Mouse (Mus musculus): ENCODE data around the gene Trio.

Trio gene

DNA sequence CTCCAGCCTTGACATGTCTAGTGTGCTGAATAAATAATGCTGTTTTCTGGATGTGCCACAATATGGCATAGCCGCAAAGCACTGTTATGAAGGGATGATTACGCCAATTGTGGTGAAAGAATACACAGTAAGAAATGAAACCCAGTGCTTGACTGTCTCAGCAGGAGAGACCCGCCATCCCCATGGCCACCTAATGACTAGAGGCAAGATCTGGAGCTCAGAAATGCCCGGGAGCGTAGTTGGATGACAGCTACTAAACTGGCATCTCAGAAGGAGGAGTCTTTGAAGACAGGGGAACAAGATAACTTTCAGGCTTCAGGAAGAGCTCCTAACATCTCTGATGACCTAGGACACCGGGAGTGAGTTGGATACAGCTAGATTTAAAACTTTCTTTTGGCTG lies 12.0 kb upstream of the Trio start:
- no peak for DNase-seq (ENCODE audit: low read depth, low spot score)

DNA sequence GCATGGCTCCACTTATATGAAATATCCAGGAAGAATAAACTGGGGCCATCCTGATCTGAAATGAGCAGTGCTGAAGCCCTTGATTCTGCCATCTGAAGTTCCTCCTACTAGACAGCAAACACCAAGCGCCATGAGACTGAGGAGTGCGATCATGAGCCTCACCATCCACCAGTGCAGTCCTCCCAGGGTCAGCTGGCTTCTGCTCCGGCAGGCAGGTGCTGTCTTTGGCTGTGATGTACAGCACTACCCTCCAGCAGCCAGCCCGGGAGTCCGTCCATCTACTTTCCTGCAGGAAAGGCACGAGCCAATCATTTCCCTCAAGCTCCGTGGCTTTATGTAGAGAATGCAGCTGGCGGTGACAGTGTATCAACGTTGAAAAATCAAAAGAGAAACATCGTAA lies 10.0 kb upstream of the Trio start:
- no peak for DNase-seq (ENCODE audit: low read depth, low spot score)

DNA sequence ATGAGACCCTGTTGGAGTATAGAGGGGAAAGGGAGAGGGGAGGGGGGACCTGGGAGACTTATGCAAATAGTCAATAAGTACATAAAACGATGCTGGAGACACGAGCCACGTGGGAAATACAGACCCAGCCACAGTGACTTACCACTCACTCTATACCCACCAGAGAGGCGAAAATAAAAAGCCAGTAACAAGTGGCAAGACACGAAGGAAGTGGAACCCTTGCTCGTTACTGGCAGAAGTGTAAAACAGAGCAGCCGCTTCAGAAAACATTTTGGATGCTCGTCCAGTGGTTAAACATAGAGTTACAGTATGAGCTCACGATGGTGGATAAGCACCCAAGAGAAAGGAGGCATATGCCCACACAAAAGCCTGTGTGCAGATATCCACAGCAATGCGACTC lies 9.0 kb upstream of the Trio start:
- no peak for DNase-seq (ENCODE audit: low read depth, low spot score)

DNA sequence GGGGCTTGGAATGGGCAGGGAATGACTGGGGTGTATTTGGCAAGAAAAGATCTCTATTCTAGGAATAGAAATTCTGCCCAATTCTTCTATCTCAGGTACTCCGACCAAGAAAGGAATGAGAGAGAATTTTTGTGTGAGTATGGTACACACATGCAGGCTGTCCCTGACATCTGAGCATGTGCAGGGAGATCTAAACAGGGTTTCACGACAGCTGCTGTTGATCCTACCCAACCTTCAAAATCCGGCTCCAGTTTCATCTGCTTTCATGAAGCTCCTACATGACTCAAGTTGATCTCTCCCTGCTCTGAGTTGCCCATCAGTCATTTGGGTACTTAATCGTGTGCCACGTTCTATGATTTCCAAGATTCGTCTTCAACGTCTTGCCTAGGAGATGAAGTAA lies 3.7 kb upstream of the Trio start:
- DNase-seq (ENCODE audit: low read depth, low spot score), result no peak

DNA sequence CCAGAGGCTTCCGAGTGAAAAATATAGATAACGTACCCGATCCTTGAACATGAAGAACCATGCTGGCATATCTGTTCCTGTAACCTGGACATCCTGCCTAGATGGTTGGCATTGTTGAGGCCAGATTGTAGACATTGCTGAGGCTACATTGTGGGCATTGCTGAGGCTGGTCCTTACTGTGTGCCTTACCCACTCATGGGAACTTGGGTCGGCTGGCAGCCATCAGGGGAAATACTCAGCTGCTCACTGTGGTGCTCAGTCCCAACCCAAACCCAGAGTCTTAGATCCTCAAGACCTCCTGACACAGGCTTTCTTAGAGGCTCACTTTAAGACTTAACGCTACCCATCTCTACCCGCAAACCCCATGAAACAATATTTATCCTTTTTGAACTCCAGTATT lies 2.9 kb upstream of the Trio start:
- no peak for DNase-seq (ENCODE audit: low read depth, low spot score)

DNA sequence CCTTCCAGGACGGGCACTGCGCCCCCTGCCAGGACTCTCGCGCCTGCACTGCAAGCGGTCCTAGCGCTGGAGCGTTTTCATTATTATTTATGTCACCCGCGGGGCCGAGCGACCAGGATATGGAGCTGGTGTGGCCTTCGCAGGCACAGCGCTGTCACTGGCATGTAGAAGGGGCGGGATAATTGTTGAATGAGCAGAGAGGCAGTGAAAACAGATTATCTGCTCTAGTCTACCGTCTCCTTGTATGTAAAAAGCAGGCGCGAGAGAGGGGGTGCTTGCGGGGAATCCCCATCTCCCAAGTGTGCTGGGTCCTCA lies 476 bp upstream of the Trio start:
- no peak for DNase-seq (ENCODE audit: low read depth, low spot score)

DNA sequence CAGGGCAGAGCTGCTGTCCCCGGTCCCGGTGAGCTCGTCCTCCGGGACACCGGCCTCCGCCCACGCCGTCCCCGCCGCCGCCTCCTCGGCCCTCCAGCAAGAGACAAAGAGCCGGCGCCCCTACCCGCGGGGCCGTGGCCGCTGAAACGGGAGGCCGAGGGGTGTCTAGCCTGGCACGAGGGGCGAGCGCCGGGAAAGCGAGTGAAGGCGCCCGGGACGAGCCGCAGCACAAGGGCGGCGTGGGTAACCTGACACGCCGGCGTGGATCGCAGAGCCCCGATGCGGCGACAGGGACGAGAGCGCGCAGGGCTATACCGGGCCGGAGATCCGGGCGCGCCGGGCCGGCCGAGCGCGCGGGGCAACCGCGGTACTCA lies 696 bp downstream of the Trio start:
- peak; percentile 60 for DNase-seq (ENCODE audit: low read depth, low spot score)

DNA sequence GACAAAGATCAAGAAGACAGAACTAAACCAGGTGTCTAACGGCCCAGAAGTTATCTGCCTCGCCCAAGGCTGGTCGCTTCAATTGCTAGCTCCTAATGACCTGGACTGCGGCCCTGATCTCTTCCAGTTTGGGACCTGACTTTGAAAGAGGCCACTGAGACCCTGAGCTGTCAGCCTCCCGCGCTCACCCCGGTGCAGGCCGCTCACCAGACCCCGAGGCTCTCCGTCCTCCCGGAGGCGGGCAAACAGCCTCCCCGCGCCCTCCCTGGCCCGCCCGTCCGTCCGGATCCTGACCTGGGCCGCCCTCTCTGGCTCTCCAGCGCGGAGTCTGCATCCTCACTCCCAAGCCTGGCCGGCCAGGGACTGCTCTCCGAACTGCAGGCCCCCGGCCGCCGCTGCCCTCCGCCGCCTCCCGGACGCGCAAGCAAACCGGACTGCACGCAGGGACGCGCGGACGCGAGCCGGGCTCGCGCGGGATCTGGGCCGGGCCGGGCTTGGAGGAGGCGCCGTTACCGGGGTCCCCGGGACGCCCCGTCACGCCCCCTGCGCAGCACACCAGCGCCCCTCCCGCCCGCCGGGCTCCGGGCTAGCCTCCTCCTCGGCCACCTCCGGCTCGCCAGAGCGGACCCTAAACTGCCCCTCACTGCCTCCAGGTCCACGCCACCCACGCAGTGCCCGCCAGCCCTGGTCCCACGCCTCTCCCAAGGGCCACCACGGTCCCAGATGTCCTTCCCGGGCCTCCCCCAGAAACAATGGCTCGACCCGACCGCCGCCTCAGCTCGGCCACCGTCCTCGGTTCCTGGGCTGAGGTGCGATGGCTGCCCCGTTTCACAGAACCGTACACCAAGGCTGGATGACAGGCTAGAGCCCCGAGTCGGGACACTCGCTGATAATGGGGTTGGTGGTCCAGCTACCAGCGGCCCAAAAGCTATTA lies 1.4 kb downstream of the Trio start:
- DNase-seq (ENCODE audit: low read depth, low spot score), result peak; percentile 33

DNA sequence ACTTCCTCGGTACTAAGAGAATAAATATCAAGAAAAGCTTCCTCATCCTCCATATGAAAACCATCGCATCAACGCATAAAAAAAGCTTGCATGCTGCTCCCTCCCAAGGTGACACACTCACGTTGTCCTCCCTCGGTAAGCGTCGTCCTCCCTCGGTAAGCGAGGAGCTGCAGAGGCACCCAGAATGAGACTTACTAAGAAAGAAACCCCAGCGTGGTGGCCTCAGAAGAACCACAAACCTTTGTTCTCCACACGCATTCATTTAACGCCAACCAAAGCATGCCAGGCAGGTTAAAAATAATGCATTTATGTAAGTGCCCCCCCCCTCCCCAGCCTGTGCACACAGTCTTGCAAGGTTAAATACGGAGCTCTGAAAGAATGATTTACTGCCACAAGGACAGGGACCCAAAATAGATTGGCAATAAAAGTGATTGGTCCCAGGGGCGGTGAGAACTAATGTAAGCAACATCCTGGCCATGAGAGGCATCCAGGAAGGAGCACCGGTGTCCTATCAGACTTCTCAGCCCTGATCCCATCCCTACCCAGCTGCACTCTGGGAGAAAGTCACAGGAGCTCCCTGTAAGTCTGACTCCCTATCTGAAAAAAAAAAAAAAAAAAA lies 3.9 kb downstream of the Trio start:
- no peak for DNase-seq (ENCODE audit: low read depth, low spot score)

DNA sequence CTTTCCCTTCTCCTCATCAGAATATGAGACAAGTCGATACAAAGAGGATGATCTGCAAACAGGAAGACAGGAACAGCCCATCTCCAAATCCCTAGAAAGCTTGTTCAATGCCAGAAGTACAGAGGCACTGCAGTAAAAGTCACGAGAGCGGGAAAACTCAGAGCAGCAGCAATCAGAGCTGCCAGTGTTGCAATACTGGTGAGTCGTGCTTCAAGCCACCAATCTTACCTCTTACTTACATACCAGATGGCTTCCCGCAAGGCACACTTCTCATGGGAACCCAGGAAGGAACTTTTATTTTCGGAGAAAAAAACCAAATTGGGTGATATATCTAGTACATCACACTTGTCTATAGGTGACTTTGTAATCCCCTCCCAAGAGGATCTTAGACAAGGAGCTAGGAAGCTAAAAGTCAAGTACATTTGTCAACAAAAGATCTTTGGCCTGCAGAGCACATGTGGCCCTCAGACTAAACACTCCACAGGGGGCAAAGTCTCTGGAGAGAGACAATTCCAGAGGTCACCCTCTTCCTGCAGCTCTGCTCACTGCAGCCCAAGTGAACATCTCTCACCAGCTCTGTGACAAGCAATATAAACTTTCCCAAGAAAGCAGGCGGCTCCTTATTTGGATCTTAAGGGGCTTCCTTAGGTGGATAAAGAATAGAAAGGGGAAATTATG lies 6.1 kb downstream of the Trio start:
- DNase-seq (ENCODE audit: low read depth, low spot score), result no peak

DNA sequence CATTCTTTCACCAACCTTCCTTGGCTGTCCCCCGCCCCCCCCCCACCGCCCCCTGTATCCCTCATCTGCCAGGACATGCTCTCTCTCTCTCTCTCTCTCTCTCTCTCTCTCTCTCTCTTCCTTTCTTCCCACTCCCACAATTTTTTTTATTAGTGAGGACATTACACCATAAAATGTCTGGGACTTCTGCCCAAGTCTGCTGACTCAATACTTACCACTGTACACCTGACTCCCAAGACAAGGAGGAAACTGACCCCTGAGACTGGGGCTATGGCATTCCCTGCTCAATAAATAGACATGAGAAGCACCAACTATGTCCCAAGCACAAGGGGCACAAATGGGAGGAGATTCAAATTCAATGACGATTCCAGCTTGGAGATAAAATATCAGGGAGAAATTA lies 18.1 kb downstream of the Trio start:
- no peak for DNase-seq (ENCODE audit: low read depth, low spot score)

DNA sequence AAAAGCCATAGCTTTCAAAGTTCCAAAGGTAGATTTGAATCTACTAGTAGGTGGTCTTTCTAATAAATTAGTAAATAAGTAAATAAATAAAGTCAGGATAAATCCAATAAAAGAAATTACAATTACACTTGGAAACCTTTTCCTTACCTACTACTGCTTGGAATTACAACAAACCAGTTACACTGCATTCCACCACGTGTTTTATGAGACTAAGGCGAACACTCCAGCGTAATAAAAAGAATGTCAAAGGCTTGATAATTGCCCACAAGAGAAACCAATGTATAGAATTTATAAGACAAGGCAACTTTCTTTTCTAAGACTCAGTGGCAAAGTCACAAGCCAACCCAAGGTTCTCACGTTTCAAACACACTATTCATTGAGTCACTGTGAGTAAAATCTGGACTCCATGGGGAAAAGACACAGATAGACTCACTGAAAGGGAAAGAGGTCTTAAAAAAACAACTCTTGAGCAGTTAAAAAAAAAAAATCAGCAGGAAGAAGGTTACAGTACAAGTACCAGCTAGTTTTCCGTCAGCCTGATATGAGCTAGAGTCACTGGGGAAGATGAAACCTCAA lies 21.4 kb downstream of the Trio start:
- no peak for DNase-seq (ENCODE audit: low read depth, low spot score)

DNA sequence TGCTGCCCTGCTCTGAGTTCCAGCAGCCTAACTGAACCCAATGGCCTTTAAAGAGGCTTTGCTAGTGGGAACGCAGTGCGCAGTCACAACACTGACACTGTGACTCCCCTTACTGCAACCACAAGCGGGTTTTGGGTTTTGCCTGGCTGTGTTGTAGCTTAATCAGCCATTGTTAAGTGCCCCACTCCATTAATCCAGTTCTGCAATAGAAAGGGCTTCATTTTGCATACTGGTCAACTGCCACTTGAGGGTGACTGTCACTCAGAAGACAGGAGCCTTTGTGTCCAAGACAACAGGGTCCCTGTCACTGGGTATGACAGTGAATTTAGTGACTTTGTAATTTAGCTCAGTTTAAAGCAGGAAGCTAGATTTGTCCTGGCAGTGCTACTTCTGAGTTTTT lies 23.1 kb downstream of the Trio start:
- no peak for DNase-seq (ENCODE audit: low read depth, low spot score)

DNA sequence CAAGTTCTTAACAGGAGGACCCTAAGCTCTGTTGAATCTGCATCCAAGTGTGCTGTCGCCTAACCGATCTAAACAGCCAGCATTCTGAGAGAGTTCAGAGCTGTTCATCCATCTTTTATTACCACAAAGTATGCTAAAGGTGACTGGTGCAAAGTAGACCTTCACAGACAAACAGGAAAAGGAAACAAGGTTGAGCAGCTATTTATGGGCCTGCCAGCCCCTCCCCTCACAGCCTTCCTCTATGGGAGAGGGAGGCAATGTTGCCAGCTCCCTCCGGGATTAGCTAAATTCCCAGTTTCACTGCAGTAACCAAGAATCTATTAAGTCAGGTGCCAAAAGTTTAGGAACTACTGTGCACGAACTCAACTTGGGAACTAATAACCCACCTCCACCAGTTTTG lies 24.3 kb downstream of the Trio start:
- no peak for DNase-seq (ENCODE audit: low read depth, low spot score)

DNA sequence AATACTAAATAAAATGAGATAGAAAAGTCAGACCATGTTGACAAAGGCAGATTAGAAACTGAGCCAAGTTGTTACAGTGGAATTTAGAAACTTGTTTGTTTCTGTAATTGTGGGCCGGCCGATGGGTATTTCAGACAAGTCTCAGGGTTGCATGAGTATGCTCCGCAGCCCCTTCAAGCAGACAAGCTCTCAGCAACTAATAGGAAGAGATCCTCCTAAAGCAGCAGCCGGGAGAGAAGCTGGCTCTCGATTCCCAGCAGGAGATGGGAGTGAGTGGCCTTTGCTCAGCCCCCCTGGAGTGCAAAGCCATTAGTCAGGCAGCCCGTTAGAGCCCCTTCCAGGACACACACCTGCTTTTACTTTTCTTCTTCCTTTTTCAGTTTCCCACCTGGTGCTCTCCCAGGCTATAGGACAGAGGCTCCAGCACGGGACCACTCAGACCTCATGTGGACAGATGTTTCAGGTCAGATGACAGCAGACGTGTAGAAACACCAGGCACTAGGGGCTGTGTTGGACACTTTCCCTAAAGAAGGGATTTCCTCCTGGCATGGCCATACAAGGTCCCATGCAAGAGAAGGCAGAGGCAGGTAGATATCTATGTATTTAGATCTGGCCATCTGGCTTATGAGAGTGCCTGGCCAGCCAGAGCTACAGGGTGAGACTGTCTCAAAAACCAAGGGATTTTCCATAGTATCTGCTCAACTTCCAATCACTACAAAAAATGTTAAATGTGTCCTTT lies 26.9 kb downstream of the Trio start:
- peak; percentile 84 for DNase-seq (ENCODE audit: low read depth, low spot score)

DNA sequence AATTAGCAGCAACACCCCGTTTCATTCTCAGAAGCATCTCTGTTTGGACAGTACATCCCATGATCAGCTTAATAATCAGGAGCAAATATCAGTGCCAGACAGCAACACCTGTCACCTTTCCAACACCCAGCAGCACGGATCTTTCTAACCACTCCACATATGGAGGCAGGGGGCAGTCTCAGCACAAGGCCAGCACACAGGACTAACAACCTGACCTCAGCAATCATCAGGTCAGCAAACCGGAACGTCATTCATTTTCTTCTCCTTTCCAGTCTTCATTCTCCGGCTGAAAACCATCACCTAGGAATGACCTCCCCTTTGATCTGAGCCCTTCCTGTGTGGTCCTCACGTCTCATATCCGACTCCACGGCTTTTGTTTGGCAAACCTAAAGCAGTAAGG lies 27.7 kb downstream of the Trio start:
- DNase-seq (ENCODE audit: low read depth, low spot score), result peak; percentile 33

DNA sequence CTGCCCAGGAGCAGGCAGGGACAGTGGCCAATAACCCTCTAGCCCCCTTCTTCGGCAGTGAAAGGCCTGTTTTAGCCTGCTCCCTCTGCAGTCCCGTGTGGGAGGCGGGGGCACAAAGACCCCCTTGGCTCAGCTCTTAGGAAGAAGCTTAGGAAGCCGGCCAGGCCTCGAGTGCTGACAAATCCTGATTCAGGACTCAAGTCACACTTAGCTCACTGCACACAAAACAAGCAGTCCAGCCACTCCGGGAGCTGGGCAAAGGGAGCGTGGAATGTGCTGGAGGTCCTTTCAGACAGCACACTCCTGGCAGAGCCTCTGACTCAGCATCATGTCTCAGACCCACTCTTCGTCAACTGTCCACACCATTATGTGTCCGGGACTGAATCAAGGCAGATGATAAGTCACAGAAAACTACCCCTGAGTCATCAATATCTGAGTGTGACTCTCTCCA lies 28.2 kb downstream of the Trio start:
- DNase-seq (ENCODE audit: low read depth, low spot score), result no peak

DNA sequence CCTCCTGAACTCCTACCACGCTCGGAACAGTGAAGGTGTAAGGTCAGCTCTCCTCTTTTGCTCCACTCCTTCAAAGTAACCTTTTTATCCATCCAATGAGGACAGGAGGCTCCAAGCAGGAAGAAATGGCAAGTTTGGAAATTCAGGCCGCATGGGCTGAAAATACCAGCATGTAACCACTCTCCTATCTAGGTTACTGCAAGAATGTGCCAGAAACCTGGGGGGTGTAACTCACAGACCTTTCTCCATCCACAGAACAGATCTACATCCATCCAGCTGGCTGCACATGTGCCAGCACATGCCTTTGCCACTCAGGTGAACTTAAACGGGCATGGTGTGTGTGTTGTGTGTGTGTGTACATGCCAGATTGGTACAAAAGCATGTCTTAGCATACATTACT lies 28.9 kb downstream of the Trio start:
- DNase-seq (ENCODE audit: low read depth, low spot score), result no peak

DNA sequence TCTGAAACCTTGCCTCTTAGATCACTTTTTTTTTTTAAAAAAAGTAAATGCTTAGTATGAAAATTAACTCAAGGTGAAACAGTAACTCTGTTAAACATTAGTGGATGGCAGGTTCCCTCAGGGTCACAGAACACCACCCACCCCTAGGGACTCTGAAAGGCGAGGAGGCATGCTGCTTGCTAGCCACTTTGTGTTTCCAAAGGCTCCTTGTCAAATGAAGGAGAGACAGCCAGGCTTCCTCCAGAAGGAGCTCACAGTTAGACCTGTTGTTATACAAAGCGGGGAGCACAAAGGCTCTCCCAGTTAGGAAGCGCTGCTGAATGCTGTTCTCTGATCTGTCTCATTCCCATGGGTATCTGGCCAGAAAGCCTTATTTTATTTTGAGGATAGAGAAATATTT lies 30.2 kb downstream of the Trio start:
- DNase-seq (ENCODE audit: low read depth, low spot score), result peak; percentile 86

DNA sequence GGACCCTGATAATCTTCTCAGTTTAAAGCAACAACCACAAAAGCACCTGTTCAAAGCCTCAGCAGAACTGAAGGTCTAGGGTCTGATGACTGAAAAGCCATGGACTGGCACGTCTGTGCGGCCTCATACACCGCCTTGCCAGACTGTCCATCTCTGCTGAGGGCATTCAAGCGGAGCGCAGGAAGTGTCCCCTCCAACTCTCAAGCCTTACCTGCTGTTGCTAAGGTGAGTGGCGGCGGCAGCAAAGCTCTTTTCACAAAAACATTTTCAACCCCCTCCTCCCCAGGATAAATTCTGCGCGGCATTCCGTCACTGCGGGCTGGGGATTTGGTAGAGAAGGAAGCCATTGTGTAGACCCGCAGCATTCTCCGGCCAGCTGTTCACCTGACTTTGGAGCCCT lies 30.8 kb downstream of the Trio start:
- peak; percentile 21 for DNase-seq (ENCODE audit: low read depth, low spot score)

DNA sequence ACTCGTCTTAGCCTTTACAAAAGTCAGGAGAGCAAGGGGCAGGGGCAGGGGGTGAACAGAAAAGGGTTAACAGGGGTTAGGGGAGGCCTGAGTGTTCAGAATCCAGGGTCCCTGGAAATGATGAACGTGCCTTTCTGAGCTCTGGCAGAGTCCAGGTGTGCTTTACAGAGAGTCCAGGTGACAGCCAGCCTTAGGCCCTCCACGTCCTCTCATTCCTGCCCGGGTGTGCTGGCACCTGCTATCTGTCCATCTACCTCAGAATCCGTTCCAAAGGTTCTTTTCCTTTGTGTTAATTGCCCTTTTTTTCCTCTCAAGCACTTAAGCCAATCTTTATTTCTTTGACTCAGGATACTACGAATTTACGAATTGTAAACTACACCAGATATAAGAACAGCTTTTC lies 32.1 kb downstream of the Trio start:
- no peak for DNase-seq (ENCODE audit: low read depth, low spot score)

DNA sequence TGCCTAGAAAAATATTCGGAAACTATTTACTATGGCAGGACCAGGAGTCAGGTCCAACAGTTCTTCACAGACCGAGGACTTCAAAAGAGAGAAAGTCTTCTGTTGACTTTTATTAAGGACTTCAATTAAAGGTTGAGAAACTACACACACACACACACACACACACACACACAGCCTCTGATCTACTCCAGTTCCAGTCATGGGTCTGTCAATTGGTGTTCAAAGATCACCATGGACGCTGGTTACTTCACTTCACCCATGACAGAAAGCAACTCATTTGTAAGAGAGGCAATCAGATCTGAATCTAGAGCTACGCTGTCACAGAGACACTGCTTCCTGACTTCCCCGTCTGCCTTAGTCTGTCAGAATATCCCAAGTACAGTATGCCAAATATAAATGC lies 33.1 kb downstream of the Trio start:
- DNase-seq (ENCODE audit: low read depth, low spot score), result no peak

Measured in ZHBTc4 (cell line).